Mouse (Mus musculus): ENCODE measurements at regions not wholly inside any gene's neighbourhood (a gene's known extent, or its start where the extent isn't known, plus 50 kb on each side); places are given as distances from the start of the nearest gene placed in this dataset.

- Histone ChIP-seq H3K9ac (ENCODE audit: insufficient read depth, low read depth, low read length, poor library complexity, severe bottlenecking) (no peak overlapping the region), H3K36me3 (ENCODE audit: control insufficient read depth, insufficient read depth, low read length, poor library complexity, severe bottlenecking) (no peaks in the 10 kb centered on the region), H3K9me3 (ENCODE audit: control insufficient read depth, insufficient read depth, low read depth, low read length) (no peaks in the 10 kb centered on the region), H3K4me3 (ENCODE audit: insufficient read depth in 1 of 2, low read depth in 1 of 2, low read length in 2 of 2, poor library complexity in 1 of 2, severe bottlenecking in 1 of 2) (no peak overlapping the region), H3K27ac (ENCODE audit: insufficient read depth, low read depth, low read length, poor library complexity, severe bottlenecking) (no peak overlapping the region), H3K4me1 (ENCODE audit: control insufficient read depth in 2 of 2, insufficient read depth in 2 of 2, low read length in 2 of 2, poor library complexity in 1 of 2) (no peaks in the 10 kb centered on the region)
- no peak for DNase-seq (ENCODE audit: low read depth, low spot score)
- in situ Hi-C loops (cut with MboI; ENCODE audit: low sequenced_read_pairs in 2 of 2, unreplicated experiment in 2 of 2) = no loop called here
- TF ChIP-seq HCFC1 (IDR thresholded peaks at IDR 0.05; ENCODE audit: borderline replicate concordance, insufficient read depth, low read length) (no peak), ZC3H11A (IDR thresholded peaks at IDR 0.05; ENCODE audit: borderline replicate concordance, low read depth, low read length) (no peak), CHD2 (IDR thresholded peaks at IDR 0.05; ENCODE audit: low read depth, low read length) (no peak), ZNF384 (IDR thresholded peaks at IDR 0.05; ENCODE audit: low read depth, low read length) (no peak), MAFK (IDR thresholded peaks at IDR 0.05; ENCODE audit: insufficient read depth, low read depth, low read length) (no peak)
These were observed 1177.7 kb downstream of the 9330182O14Rik start for GRCm38 (mm10) chr15:41311728-41312320.

GRCm38 (mm10) chr15:41314916-41315315 lies 1180.8 kb downstream of the 9330182O14Rik start:
- no peaks in the 10 kb centered on the region for H3K9me3 ChIP-seq (ENCODE audit: control insufficient read depth, insufficient read depth, low read depth, low read length)
- in situ Hi-C loops (cut with MboI; ENCODE audit: low sequenced_read_pairs in 2 of 2, unreplicated experiment in 2 of 2) = no loop called here
- TF ChIP-seq MAFK (IDR thresholded peaks at IDR 0.05; ENCODE audit: insufficient read depth, low read depth, low read length) = no peak
- TF ChIP-seq ZC3H11A (IDR thresholded peaks at IDR 0.05; ENCODE audit: borderline replicate concordance, low read depth, low read length) = no peak
- no peak for TF ChIP-seq ZNF384 (IDR thresholded peaks at IDR 0.05; ENCODE audit: low read depth, low read length)
- TF ChIP-seq HCFC1 (IDR thresholded peaks at IDR 0.05; ENCODE audit: borderline replicate concordance, insufficient read depth, low read length) = no peak
- TF ChIP-seq CHD2 (IDR thresholded peaks at IDR 0.05; ENCODE audit: low read depth, low read length) = no peak
- H3K4me1 ChIP-seq (ENCODE audit: control insufficient read depth in 2 of 2, insufficient read depth in 2 of 2, low read length in 2 of 2, poor library complexity in 1 of 2) = no peaks in the 10 kb centered on the region
- no peaks in the 10 kb centered on the region for H3K36me3 ChIP-seq (ENCODE audit: control insufficient read depth, insufficient read depth, low read length, poor library complexity, severe bottlenecking)
- no peak for DNase-seq (ENCODE audit: low read depth, low spot score)
- H3K9ac ChIP-seq (ENCODE audit: insufficient read depth, low read depth, low read length, poor library complexity, severe bottlenecking) = no peak overlapping the region
- H3K4me3 ChIP-seq (ENCODE audit: insufficient read depth in 1 of 2, low read depth in 1 of 2, low read length in 2 of 2, poor library complexity in 1 of 2, severe bottlenecking in 1 of 2) = peak overlapping the region; percentile 27 to 53; a peak in 2 of 4 replicates
- H3K27ac ChIP-seq (ENCODE audit: insufficient read depth, low read depth, low read length, poor library complexity, severe bottlenecking) = no peak overlapping the region

GRCm38 (mm10) chr15:41325633-41326252 lies 1191.6 kb downstream of the 9330182O14Rik start:
- no peaks in the 10 kb centered on the region for H3K4me1 ChIP-seq (ENCODE audit: control insufficient read depth in 2 of 2, insufficient read depth in 2 of 2, low read length in 2 of 2, poor library complexity in 1 of 2)
- no peak for TF ChIP-seq MAFK (IDR thresholded peaks at IDR 0.05; ENCODE audit: insufficient read depth, low read depth, low read length)
- peak; percentile 48; the same call in 1 of the 2 replicates for TF ChIP-seq ZC3H11A (IDR thresholded peaks at IDR 0.05; ENCODE audit: borderline replicate concordance, low read depth, low read length)
- H3K36me3 ChIP-seq (ENCODE audit: control insufficient read depth, insufficient read depth, low read length, poor library complexity, severe bottlenecking) = no peaks in the 10 kb centered on the region
- no peak overlapping the region for H3K9ac ChIP-seq (ENCODE audit: insufficient read depth, low read depth, low read length, poor library complexity, severe bottlenecking)
- H3K4me3 ChIP-seq (ENCODE audit: insufficient read depth in 1 of 2, low read depth in 1 of 2, low read length in 2 of 2, poor library complexity in 1 of 2, severe bottlenecking in 1 of 2) = no peak overlapping the region
- in situ Hi-C loops (cut with MboI; ENCODE audit: low sequenced_read_pairs in 2 of 2, unreplicated experiment in 2 of 2) = loop anchor here in 1 of 2 experiments (25.0 kb wide), 1 partner anchor 337 kb away; no protein-coding TSS in a partner anchor
- H3K9me3 ChIP-seq (ENCODE audit: control insufficient read depth, insufficient read depth, low read depth, low read length) = no peaks in the 10 kb centered on the region
- DNase-seq (ENCODE audit: low read depth, low spot score) = no peak
- H3K27ac ChIP-seq (ENCODE audit: insufficient read depth, low read depth, low read length, poor library complexity, severe bottlenecking) = no peak overlapping the region

GRCm38 (mm10) chr15:41329286-41329685 lies 1195.1 kb downstream of the 9330182O14Rik start:
- Histone ChIP-seq H3K4me3 (ENCODE audit: insufficient read depth in 1 of 2, low read depth in 1 of 2, low read length in 2 of 2, poor library complexity in 1 of 2, severe bottlenecking in 1 of 2) (no peak overlapping the region), H3K4me1 (ENCODE audit: control insufficient read depth in 2 of 2, insufficient read depth in 2 of 2, low read length in 2 of 2, poor library complexity in 1 of 2) (no peaks in the 10 kb centered on the region), H3K9me3 (ENCODE audit: control insufficient read depth, insufficient read depth, low read depth, low read length) (no peaks in the 10 kb centered on the region), H3K27ac (ENCODE audit: insufficient read depth, low read depth, low read length, poor library complexity, severe bottlenecking) (no peak overlapping the region), H3K9ac (ENCODE audit: insufficient read depth, low read depth, low read length, poor library complexity, severe bottlenecking) (no peak overlapping the region), H3K36me3 (ENCODE audit: control insufficient read depth, insufficient read depth, low read length, poor library complexity, severe bottlenecking) (no peaks in the 10 kb centered on the region)
- no peak for DNase-seq (ENCODE audit: low read depth, low spot score)
- peak; percentile 89 for TF ChIP-seq MAFK (IDR thresholded peaks at IDR 0.05; ENCODE audit: insufficient read depth, low read depth, low read length)
- no peak for TF ChIP-seq CHD2 (IDR thresholded peaks at IDR 0.05; ENCODE audit: low read depth, low read length)
- no peak for TF ChIP-seq HCFC1 (IDR thresholded peaks at IDR 0.05; ENCODE audit: borderline replicate concordance, insufficient read depth, low read length)
- TF ChIP-seq ZC3H11A (IDR thresholded peaks at IDR 0.05; ENCODE audit: borderline replicate concordance, low read depth, low read length) = no peak
- no peak for TF ChIP-seq ZNF384 (IDR thresholded peaks at IDR 0.05; ENCODE audit: low read depth, low read length)
- in situ Hi-C loops (cut with MboI; ENCODE audit: low sequenced_read_pairs in 2 of 2, unreplicated experiment in 2 of 2) = loop anchor here in 1 of 2 experiments (25.0 kb wide), 1 partner anchor 333 kb away; no protein-coding TSS in a partner anchor

Measured in ES-E14 (cell line).